Mouse (Mus musculus): Measurements from ENCODE around the gene Pik3cb. TPM values are rescaled to one million over a fixed set of nuclear protein-coding genes. Genes with fewer than 3 reads are reported as not detected.

The Pik3cb gene
- polyA plus RNA-seq, 1 experiment: 55.5 TPM

DNA sequence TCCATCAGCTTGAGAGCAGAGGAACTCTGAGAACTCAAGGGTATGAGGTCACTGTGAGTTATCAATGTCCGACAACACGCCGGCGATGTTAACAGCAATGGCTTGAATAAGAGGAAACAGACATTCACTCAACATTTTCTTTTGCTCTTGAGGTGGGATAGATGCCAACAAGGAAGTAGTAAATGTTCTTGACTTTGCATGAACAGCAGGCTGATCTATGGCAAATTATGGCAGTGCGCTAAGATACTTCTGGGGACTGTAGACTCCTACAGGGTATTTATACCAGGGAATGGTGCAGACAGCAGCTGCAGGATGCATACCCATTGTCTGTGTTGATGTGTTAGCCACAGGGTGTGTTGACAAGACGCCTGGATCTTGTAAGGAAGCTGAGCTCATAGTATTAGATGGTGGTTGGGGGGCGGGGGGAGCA is 17.8 kb upstream of the Pik3cb start:
- H3K4me3 ChIP-seq (ENCODE audit: low read depth, low read length): no peak overlapping the region
- TF ChIP-seq CTCF (IDR thresholded peaks at IDR 0.05; ENCODE audit: low read depth, low read length) (no peak), EP300 (IDR thresholded peaks at IDR 0.05; ENCODE audit: insufficient read depth, low read depth, low read length) (0 out of 2 replicates have a peak, but pooled peaks have one; percentile 66)
- H3K9ac ChIP-seq (ENCODE audit: low read depth, poor library complexity, severe bottlenecking): no peak overlapping the region
- H3K27me3 ChIP-seq (ENCODE audit: control insufficient read depth, insufficient read depth, low read length, poor library complexity, severe bottlenecking): no peaks in the 10 kb centered on the region
- no peak overlapping the region; the same call in 1 of the 2 replicates for H3K27ac ChIP-seq (ENCODE audit: insufficient read depth, low read length)
- H3K4me1 ChIP-seq (ENCODE audit: control insufficient read depth, insufficient read depth, low read length): peaks cover 5% of the 10 kb centered on the region
- no peaks in the 10 kb centered on the region for H3K9me3 ChIP-seq (replicated peaks; ENCODE audit: control insufficient read depth, insufficient read depth, low read length, poor library complexity, severe bottlenecking)
- no peaks in the 10 kb centered on the region for H3K36me3 ChIP-seq (ENCODE audit: control insufficient read depth, insufficient read depth, low read length, poor library complexity, severe bottlenecking)

DNA sequence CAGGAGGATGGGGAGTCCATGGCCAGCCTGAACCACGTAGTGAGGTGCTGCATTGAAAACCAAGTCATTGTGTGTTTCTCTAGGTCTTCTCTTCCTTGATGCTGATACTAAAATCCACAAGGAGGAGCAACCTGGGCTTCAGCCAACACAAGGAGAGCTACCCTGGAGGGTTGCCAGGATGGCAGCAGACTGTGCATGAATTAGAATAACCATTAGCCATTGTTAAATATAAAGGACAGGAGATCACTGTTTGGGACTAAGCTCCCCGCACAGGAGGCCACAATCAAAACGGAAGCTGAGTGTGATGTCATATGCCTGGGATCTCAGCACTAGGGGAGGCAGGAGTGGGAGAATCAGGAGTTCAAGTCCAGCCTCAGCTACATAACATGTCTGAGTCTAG is 13.2 kb upstream of the Pik3cb start:
- H3K4me3 ChIP-seq (ENCODE audit: low read depth, low read length): no peak overlapping the region
- H3K9me3 ChIP-seq (replicated peaks; ENCODE audit: control insufficient read depth, insufficient read depth, low read length, poor library complexity, severe bottlenecking): no peaks in the 10 kb centered on the region
- no peaks in the 10 kb centered on the region for H3K27me3 ChIP-seq (ENCODE audit: control insufficient read depth, insufficient read depth, low read length, poor library complexity, severe bottlenecking)
- peaks cover 5% of the 10 kb centered on the region for H3K4me1 ChIP-seq (ENCODE audit: control insufficient read depth, insufficient read depth, low read length)
- H3K36me3 ChIP-seq (ENCODE audit: control insufficient read depth, insufficient read depth, low read length, poor library complexity, severe bottlenecking): no peaks in the 10 kb centered on the region
- no peak overlapping the region for H3K9ac ChIP-seq (ENCODE audit: low read depth, poor library complexity, severe bottlenecking)
- TF ChIP-seq CTCF (IDR thresholded peaks at IDR 0.05; ENCODE audit: low read depth, low read length) (no peak), EP300 (IDR thresholded peaks at IDR 0.05; ENCODE audit: insufficient read depth, low read depth, low read length) (peak; percentile 82), POLR2A (IDR thresholded peaks at IDR 0.05; ENCODE audit: insufficient read depth, low read length) (no peak)
- peak overlapping the region; percentile 93 for H3K27ac ChIP-seq (ENCODE audit: insufficient read depth, low read length)

DNA sequence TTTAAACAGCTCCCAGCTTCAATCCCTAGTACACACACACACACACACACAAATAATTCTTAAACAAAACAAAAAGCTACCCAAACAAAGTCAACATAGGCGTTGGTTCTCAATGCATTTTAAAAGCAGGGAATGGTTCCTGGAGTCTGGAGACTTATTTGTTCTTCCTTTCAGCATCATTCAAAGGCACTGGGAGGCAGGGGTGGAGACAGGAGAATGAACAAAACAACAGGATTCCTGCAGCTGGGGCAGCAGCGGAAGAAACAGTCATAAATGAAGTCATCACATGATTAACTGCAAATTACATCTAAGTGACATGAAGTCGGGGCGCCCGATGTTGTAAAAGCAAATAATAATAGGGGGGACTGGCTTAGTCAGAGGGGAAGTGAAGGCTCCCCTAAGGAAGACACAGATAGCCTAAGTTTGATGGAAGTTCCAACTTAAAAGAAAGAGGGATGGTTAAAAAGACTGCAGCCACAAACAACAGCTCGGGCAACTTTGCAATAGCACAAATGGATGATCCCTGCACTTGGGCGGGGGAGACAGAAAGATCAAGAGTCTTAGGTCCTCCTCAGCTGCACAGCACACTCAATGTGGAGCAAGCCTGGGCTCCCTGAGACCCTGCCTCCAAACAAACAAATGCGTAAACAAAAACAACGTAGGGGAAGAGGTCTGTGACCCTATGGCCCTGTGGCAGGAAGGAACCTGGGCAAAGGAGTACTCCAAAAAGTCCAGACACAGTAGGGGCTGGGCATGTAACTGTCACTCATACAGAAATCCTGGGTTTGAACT is 12.5 kb upstream of the Pik3cb start:
- TF ChIP-seq EP300 (IDR thresholded peaks at IDR 0.05; ENCODE audit: insufficient read depth, low read depth, low read length): peak; percentile 78
- no peak for TF ChIP-seq POLR2A (IDR thresholded peaks at IDR 0.05; ENCODE audit: insufficient read depth, low read length)
- no peak for TF ChIP-seq CTCF (IDR thresholded peaks at IDR 0.05; ENCODE audit: low read depth, low read length)
- H3K36me3 ChIP-seq (ENCODE audit: control insufficient read depth, insufficient read depth, low read length, poor library complexity, severe bottlenecking): no peaks in the 10 kb centered on the region
- no peaks in the 10 kb centered on the region for H3K9me3 ChIP-seq (replicated peaks; ENCODE audit: control insufficient read depth, insufficient read depth, low read length, poor library complexity, severe bottlenecking)
- no peak overlapping the region for H3K4me3 ChIP-seq (ENCODE audit: low read depth, low read length)
- H3K27ac ChIP-seq (ENCODE audit: insufficient read depth, low read length): peak overlapping the region; percentile 93
- peaks cover 5% of the 10 kb centered on the region for H3K4me1 ChIP-seq (ENCODE audit: control insufficient read depth, insufficient read depth, low read length)
- no peak overlapping the region for H3K9ac ChIP-seq (ENCODE audit: low read depth, poor library complexity, severe bottlenecking)
- no peaks in the 10 kb centered on the region for H3K27me3 ChIP-seq (ENCODE audit: control insufficient read depth, insufficient read depth, low read length, poor library complexity, severe bottlenecking)

DNA sequence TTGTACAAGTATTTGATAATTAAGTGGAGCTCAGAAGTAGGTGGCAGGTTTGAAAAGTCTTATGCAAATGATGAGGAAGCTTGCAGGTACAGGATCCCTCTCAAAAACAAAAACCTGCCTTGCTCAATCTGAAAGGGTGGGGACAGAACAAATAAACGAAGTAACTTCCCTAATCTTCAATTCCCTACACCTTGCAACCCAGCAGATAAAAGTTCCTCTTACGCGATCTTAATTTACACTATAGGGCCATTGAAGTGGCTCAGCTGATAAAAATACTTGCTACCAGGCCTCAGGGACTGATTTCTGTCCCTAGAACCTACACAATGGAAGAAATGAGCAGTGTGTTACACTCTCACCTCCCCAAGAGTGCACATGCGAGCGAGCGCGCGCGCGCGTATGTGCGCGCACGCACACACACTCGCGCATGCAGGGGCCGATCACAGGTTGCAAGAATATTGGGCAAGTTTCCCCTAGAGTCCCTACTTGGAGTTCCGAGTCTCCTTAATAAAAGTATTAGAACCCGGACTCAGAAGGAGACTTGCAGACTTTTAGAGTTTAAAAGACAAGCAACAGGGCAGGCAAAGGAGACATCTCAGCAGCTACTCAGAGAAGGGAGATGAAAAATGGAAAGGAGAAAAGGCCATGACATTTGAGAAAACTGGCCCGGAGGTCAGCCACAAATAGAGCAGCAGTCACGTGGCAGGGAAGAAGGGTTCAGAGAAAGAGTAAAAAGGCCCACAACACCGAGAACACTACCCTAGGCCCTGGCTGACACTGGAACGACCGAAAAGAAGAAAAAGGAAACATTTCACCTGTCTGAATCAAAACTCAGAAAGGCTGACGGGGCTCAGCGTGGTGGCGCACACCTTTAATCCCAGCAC is 6.7 kb upstream of the Pik3cb start:
- no peaks in the 10 kb centered on the region for H3K27me3 ChIP-seq (ENCODE audit: control insufficient read depth, insufficient read depth, low read length, poor library complexity, severe bottlenecking)
- H3K9ac ChIP-seq (ENCODE audit: low read depth, poor library complexity, severe bottlenecking): peak overlapping the region; percentile 39
- no peaks in the 10 kb centered on the region for H3K36me3 ChIP-seq (ENCODE audit: control insufficient read depth, insufficient read depth, low read length, poor library complexity, severe bottlenecking)
- TF ChIP-seq POLR2A (IDR thresholded peaks at IDR 0.05; ENCODE audit: insufficient read depth, low read length): no peak
- no peak for TF ChIP-seq EP300 (IDR thresholded peaks at IDR 0.05; ENCODE audit: insufficient read depth, low read depth, low read length)
- TF ChIP-seq CTCF (IDR thresholded peaks at IDR 0.05; ENCODE audit: low read depth, low read length): no peak
- no peaks in the 10 kb centered on the region for H3K9me3 ChIP-seq (replicated peaks; ENCODE audit: control insufficient read depth, insufficient read depth, low read length, poor library complexity, severe bottlenecking)
- H3K4me1 ChIP-seq (ENCODE audit: control insufficient read depth, insufficient read depth, low read length): peaks cover 2% of the 10 kb centered on the region
- H3K4me3 ChIP-seq (ENCODE audit: low read depth, low read length): 0 out of 2 replicates have a peak overlapping the region, but pooled peaks have one; percentile 29
- H3K27ac ChIP-seq (ENCODE audit: insufficient read depth, low read length): peak overlapping the region; percentile 48

DNA sequence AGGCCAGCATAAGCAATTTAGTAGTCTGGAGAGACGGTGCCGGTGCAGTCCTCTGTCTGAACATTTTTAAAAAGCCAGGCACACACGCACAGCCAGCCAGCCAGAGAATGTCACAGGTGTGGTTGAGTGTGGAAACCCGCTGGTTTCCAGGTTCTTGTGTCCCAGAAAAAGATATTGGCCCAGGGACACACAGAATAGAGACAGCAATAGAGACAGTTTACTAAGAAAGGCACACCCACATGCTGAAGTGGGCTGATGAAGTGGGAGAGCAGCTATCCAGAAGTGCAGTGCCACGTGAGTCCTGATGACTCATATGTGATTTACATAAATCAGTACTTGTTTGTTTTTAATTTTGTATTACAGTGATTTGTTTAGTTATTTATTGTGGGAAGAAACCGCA is 5.3 kb upstream of the Pik3cb start:
- Histone ChIP-seq H3K36me3 (ENCODE audit: control insufficient read depth, insufficient read depth, low read length, poor library complexity, severe bottlenecking) (no peaks in the 10 kb centered on the region), H3K9ac (ENCODE audit: low read depth, poor library complexity, severe bottlenecking) (no peak overlapping the region), H3K4me1 (ENCODE audit: control insufficient read depth, insufficient read depth, low read length) (no peaks in the 10 kb centered on the region), H3K27ac (ENCODE audit: insufficient read depth, low read length) (no peak overlapping the region), H3K27me3 (ENCODE audit: control insufficient read depth, insufficient read depth, low read length, poor library complexity, severe bottlenecking) (no peaks in the 10 kb centered on the region), H3K9me3 (replicated peaks; ENCODE audit: control insufficient read depth, insufficient read depth, low read length, poor library complexity, severe bottlenecking) (no peaks in the 10 kb centered on the region), H3K4me3 (ENCODE audit: low read depth, low read length) (no peak overlapping the region)
- TF ChIP-seq EP300 (IDR thresholded peaks at IDR 0.05; ENCODE audit: insufficient read depth, low read depth, low read length) (no peak), POLR2A (IDR thresholded peaks at IDR 0.05; ENCODE audit: insufficient read depth, low read length) (no peak), CTCF (IDR thresholded peaks at IDR 0.05; ENCODE audit: low read depth, low read length) (no peak)
